Mouse (Mus musculus): Measurements from ENCODE around the gene Xab2.
A peak's percentile ranks its signal among the peaks of the same experiment; 100 is the strongest.

Xab2 gene

DNA sequence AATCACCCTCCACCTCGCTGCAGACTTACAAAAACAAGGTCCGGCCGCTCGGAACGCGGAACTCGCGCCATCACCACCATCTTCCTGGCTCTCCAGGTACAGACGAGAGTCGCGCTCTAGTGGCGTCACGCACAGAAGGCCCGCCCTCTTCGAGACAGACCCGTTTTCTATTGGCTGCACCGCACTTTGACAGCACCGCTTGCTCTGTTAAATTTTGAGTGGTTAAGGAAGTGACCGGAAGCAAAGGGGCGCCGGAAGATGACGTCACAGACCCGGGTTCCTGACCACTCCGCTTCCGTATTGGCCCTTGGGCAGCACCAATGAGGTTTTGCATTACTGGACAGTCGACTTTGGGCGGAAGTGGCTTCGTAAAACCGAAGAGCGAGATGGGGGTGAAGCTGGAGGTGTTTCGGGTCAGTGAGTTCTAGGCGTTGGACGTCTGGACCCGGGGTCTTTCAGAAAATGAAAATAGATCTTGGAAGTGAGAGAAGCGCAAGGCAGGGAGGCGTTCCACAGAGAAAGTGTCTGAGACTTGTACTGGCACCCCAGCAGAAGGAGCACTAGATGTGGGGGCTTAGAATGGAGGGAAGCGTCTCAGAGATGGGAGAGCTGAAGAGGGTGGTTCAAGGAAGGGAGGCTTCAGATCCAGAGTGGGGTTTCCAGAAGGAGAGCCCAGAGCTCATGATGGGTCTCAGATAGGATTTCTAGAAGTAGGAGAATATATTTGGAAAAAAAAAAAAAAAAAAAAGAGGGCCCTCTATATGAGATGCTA lies at the start of gene Xab2, which contains the start of gene Pet100:
Gene Xab2 (minus strand): TSS at position 118 of the 772 bp plus-strand sequence.
Gene Pet100 (plus strand): TSS at position 350 of the 772 bp plus-strand sequence.
- ATAC-seq (ENCODE audit: low TSS enrichment), result peak; percentile 93

- ATAC-seq (ENCODE audit: low TSS enrichment), result no peak
Observed at GRCm38 (mm10) chr8:3670388-3670787, 49.3 kb upstream of the Xab2 start.

GRCm38 (mm10) chr8:3665507-3665906 lies 44.4 kb upstream of the Xab2 start, which contains the start of gene Mcemp1:
Gene Mcemp1, plus strand, starts transcription at chr8:3665754.
- no peak for ATAC-seq (ENCODE audit: low TSS enrichment)

DNA sequence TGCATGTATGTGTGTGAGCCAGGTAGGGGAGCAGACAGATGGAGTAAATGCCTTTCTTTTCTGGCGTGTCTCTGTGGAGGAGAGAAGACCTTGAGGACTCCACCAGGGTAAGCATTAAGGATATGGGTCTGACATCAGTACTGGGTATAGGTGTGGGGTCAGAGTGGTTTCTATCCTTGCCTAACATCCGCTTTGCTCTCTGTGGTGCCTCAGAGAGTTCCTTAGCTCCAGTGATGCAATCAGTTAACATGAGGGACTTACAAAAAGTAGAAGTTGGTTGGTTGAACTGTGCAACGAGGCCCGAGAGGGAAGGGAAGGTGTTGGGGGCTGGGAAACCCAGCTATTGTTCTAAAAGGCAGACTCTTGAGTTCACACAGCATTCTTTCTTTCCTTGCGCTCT lies 43.3 kb upstream of the Xab2 start:
- ATAC-seq (ENCODE audit: low TSS enrichment), result no peak

DNA sequence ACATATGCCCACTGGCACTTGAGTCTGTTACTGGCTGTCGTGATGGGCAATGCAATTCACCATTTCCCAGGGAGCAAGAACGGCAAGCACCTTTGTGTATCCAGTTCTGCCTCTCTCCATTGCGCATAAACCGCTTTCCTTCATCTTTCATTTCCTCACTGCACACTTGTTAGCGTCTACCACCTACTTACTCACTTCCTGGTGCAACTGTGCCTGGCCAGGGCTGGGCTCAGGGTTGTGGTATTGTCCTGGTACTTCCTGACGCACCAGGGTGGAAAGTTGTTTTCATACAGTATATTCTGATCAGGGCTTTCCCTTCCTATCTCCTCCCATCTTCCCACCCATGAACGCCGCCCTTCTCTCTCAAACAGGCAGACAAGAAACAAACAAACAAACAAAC lies 39.8 kb upstream of the Xab2 start:
- ATAC-seq (ENCODE audit: low TSS enrichment), result no peak

DNA sequence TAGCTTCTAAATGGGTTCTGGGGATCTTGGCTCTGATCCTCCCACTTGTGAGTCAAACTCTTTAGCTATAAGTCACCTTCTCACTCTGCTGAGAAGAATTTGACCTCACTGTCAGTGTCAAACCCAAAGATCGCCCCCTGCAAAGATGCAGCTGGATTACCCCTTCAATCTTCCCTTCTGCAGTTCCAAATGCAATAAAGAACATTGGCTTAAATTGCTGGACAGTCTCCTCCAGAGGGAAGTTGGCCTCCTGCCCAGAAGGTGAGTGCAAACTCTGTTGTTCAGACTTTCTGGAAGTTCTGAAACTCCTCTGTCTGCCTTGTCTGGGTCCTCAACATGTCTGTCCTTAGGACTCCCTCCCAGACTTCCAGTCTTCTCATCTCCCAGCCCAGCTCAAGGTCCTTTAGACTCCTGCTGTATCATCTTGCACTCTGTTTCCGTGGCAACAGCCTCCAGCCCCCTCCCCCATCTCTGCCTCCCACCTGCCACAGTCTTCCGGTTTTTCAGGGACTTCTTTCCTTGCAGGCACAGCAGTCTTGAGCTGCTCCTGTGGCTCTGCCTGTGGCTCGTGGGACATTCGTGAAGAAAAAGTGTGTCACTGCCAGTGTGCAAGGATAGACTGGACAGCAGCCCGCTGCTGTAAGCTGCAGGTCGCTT lies 35.7 kb upstream of the Xab2 start:
- 0 out of 2 replicates have a peak, but pooled peaks have one; percentile 13 for ATAC-seq (ENCODE audit: low TSS enrichment)

GRCm38 (mm10) chr8:3655526-3655925 lies 34.4 kb upstream of the Xab2 start, which contains the start of gene Retn:
Gene Retn, plus strand, starts transcription at chr8:3655770.
- ATAC-seq (ENCODE audit: low TSS enrichment), result no peak

DNA sequence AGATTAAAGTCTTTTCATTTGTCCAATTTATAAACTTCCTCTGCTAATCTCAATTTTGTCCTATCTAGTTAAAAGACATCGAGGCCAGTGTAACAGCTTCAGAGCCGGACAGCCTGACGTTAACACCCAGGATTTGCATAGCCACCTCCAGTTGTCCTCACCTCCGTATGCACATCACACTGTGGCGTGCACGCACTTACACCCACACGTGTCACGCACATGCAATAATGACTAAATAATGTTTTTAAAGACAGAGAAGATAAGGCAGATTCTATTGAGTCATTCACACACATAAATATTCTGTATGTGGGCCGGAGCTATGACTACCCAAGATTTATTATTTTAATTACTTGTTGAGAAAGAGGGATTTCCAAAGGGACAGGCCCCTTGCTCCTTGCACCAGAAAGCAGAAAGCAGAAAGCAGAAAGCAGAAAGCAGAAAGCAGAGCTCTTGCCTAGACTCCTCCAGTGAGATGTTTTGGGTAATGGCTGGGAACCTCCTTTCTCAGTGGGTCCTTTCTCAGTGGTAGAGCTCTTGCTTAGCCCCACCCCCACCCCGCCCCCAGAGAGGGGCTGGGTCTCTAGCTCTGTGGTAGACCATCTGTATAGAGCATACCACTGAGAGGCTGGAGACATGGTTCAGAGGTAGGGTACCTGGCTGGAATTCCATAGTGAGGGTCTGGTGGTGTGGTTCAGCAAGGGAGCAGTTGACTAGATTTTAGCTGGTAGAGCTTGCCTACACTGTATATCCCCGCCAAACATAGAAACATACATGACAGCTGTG lies 33.8 kb upstream of the Xab2 start:
- ATAC-seq (ENCODE audit: low TSS enrichment), result no peak

DNA sequence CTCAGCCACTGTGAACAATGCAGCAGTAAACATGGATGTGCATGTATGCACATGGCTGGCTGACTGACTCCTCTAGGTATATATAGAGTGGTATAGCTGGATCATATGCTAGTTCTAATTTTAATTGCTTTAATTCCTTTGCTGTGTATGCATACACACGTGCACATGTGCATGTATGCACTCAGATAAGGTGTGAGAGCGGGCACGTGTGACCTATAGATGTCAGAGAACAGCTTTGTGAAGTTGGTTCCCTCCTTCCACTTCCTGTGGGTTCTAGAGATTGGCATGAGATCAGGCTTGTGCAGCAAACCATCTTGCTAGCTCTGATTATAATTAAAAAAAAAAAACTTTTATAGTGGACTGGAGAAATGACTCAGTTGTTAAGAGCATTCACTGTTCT lies 31.7 kb upstream of the Xab2 start:
- ATAC-seq (ENCODE audit: low TSS enrichment), result no peak

DNA sequence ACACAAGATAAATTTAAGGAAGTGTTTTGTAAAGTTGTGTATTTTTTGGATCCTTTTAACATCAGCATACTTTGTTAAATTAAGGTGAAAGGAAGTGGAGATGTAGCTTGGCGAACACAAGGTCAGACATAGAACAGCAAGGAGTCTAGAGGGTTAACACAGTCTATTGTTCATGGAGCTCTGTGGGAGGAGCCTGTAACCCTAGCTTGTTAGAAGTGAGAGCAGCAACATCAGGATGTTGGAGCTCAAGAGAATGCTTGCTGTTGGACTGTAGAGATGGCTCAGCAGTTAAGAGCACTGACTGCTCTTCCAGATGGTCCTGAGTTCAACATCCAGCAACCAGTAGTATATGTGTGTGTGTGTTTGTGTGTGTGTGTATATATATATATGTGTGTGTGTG lies 27.9 kb upstream of the Xab2 start:
- no peak for ATAC-seq (ENCODE audit: low TSS enrichment)

- ATAC-seq (ENCODE audit: low TSS enrichment), result no peak
Observed at GRCm38 (mm10) chr8:3648268-3648667, 27.2 kb upstream of the Xab2 start.

GRCm38 (mm10) chr8:3647561-3647960 lies 26.4 kb upstream of the Xab2 start:
- ATAC-seq (ENCODE audit: low TSS enrichment), result no peak

GRCm38 (mm10) chr8:3646824-3647531 lies 25.9 kb upstream of the Xab2 start:
- no peak for ATAC-seq (ENCODE audit: low TSS enrichment)

GRCm38 (mm10) chr8:3645804-3646203 lies 24.7 kb upstream of the Xab2 start:
- ATAC-seq (ENCODE audit: low TSS enrichment), result no peak; the same call in 1 of the 2 replicates

DNA sequence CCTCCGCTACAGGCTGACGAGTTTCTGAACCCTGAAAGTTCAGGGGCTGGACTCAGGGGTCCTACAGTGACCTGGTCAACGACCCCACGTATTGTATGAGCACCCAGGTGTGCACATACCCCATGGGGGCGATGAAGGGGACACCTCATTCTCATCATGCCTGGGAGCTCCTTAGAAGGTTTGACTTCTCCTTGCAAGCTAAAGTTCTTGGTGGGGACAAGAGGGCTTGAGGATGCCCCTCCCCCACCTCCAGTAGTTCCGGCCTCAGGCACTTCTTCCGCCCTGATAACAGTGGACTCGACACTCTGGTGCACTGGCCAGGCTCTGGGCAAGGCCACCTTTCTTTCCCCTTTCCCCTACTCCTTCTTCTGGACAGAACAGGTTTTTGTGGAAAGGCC lies 10.4 kb upstream of the Xab2 start:
- no peak for ATAC-seq (ENCODE audit: low TSS enrichment)

DNA sequence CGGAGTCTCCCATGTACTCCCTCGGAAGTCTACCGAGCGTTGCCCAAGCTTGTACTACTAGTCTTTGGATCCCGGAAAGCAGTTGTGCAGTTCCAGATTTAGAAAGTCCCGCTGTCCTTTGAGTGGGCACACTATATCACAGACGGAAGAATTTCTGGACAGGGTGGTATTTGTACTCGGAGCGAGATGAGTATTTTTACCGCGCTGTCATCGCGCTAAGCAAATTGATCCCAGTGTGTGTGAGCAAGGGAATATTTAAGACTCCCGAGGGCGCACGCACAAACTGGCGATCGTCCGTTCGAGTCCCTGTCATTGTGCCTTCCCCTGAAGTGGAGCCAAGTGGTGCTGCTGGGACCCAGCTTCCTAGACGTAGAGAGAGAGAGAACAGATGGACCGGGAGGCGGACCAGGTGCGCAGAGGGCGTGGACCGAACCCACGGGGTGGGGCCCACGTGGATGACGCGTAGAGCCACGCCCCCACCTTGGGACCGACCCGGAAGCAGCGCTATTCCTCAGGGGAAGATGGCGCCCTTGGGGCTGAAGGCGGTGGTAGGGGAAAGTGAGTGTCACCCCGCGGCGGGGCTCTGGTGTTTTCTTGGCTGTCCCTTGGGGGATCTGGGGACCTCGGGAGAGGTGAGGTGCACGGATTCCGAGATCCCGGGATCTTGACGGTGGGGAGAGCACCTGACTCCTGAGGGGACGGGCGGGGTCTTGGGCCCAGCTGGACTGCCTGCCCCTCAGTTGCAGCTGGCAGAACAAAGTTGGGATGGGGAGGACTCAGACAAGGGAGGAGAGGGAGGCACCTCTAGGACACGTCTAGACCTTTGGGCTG lies 9.7 kb upstream of the Xab2 start, which contains the start of gene Stxbp2:
Gene Stxbp2 (plus strand): TSS at position 309 of the 831 bp plus-strand sequence.
- ATAC-seq (ENCODE audit: low TSS enrichment), result peak; percentile 85

GRCm38 (mm10) chr8:3628014-3628413 lies 6.9 kb upstream of the Xab2 start:
- 0 out of 2 replicates have a peak, but pooled peaks have one; percentile 42 for ATAC-seq (ENCODE audit: low TSS enrichment)

GRCm38 (mm10) chr8:3626971-3627370 lies 5.9 kb upstream of the Xab2 start:
- no peak for ATAC-seq (ENCODE audit: low TSS enrichment)

GRCm38 (mm10) chr8:3625445-3625844 lies 4.3 kb upstream of the Xab2 start, which contains the start of gene Pcp2:
Gene Pcp2, minus strand, starts transcription at chr8:3625545.
- ATAC-seq (ENCODE audit: low TSS enrichment), result no peak

DNA sequence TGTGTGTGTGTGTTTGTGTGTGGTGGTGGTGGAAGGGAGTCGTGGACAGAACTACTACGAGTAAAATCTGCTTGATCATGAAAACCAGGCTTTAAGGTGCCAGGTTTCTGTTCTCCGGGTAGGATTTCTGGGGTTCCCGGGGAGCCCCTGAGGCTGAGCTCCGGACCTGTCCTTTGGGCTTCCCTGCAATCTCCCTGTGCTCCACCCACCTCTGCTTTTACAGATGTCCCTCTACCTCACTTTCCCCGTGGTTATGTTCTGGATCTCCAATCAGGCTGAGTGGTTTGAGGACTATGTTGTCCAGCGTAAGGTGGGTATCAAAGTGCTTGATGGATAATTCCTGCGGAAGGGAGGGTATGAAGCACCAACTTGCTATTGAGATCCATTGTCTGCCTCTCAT lies 1.0 kb upstream of the Xab2 start:
- ATAC-seq (ENCODE audit: low TSS enrichment), result no peak

DNA sequence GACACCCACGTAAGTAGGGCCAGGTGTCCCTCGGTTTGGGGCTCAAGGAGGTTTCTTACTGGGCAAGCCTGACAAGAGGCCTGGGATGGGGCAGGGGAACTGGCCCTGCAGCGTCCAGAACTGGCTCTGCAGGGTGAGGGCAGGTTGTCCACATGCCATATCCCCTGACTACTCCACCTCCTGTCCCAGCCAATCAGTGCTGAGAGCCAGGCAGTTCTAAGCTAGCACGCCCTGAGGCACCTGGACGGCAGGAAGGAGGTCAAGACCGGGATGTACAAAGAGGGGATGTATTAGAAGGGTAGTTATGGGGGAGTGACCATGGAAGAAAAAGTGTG lies 11.3 kb downstream of the Xab2 start:
- no peak for ATAC-seq (ENCODE audit: low TSS enrichment)

All from frontal cortex, adult (tissue).